Mouse (Mus musculus) MEL (cell line): ENCODE data around the gene Tagap1.
"Not testable (repeated sequence)": the region's sequence is repeated elsewhere in the genome, so short reads cannot be mapped to it uniquely, and the experiment has no call there.

Experiments
- CHD1 ChIP-seq: IDR thresholded peaks from 2 replicates; pipeline ENCODE4 v1.6.1; 2012; ENCODE audit warnings: low read depth, mild to moderate bottlenecking, inconsistent platforms, low read length, improper control_type of control experiment
- CTCF ChIP-seq, 3 experiments: IDR thresholded peaks in 2 of 3; conservative IDR thresholded peaks in 1 of 3; 2 replicates each; pipeline ENCODE4 v1.5.1; 2011 to 2012; ENCODE audit warnings: low read length in 3 of 3, low read depth in 2 of 3, mild to moderate bottlenecking in 2 of 3, improper control_type of control experiment in 1 of 3, inconsistent platforms in 1 of 3, mixed read lengths in 1 of 3, moderate library complexity in 1 of 3; ENCODE audit not compliant: control insufficient read depth in 1 of 3, insufficient read depth in 1 of 3, poor library complexity in 1 of 3, severe bottlenecking in 1 of 3
- ELF1 ChIP-seq: IDR thresholded peaks from 2 replicates; pipeline ENCODE4 v1.6.1; 2014; ENCODE audit warnings: low read depth, mild to moderate bottlenecking, inconsistent platforms, low read length, improper control_type of control experiment, moderate library complexity
- JUND ChIP-seq: IDR thresholded peaks from 2 replicates; pipeline ENCODE4 v1.6.1; 2011; ENCODE audit warnings: low read depth, mild to moderate bottlenecking, improper control_type of control experiment, low read length
- MAZ ChIP-seq: IDR thresholded peaks from 2 replicates; pipeline ENCODE4 v1.6.1; 2012; ENCODE audit warnings: low read depth, mild to moderate bottlenecking, inconsistent platforms, low read length, improper control_type of control experiment
- POLR2A ChIP-seq, 2 experiments: IDR thresholded peaks; 2 replicates each; pipeline ENCODE4 v1.6.1; 2011 to 2012; ENCODE audit warnings: low read length in 2 of 2, mild to moderate bottlenecking in 2 of 2, control low read depth in 1 of 2, improper control_type of control experiment in 1 of 2, low read depth in 1 of 2, moderate library complexity in 1 of 2; ENCODE audit not compliant: control insufficient read depth in 1 of 2, insufficient read depth in 1 of 2, poor library complexity in 1 of 2
- RCOR1 ChIP-seq: IDR thresholded peaks from 2 replicates; pipeline ENCODE4 v1.6.1; 2012; ENCODE audit warnings: low read depth, mild to moderate bottlenecking, inconsistent platforms, low read length, improper control_type of control experiment
- TAL1 ChIP-seq: IDR thresholded peaks from 2 replicates; pipeline ENCODE4 v1.6.1; 2012; ENCODE audit warnings: mild to moderate bottlenecking, inconsistent platforms, low read length, moderate library complexity, mixed read lengths
- TBP ChIP-seq: IDR thresholded peaks from 2 replicates; pipeline ENCODE4 v1.8.0; 2011; ENCODE audit warnings: low read depth, low read length, improper control_type of control experiment
- USF1 ChIP-seq: IDR thresholded peaks from 2 replicates; pipeline ENCODE4 v1.6.1; 2014; ENCODE audit warnings: low read depth, mild to moderate bottlenecking, inconsistent platforms, low read length, improper control_type of control experiment, moderate library complexity
- ZMIZ1 ChIP-seq: IDR thresholded peaks from 2 replicates; pipeline ENCODE4 v1.6.1; 2012; ENCODE audit warnings: low read depth, mild to moderate bottlenecking, inconsistent platforms, low read length, improper control_type of control experiment, moderate library complexity

GRCm38 (mm10) chr17:6972836-6973396 is 12.0 kb upstream of the Tagap1 start:
- not testable (repeated sequence) for TF ChIP-seq MAZ; CHD1; RCOR1; CTCF (IDR thresholded peaks at IDR 0.05 in 2 of 3, conservative IDR thresholded peaks at IDR 0.05 in 1 of 3; ENCODE audit: control insufficient read depth in 1 of 3, insufficient read depth in 1 of 3, low read depth in 2 of 3, low read length in 3 of 3, poor library complexity in 1 of 3, severe bottlenecking in 1 of 3); ELF1; TAL1; ZMIZ1; JUND; TBP; USF1; POLR2A (IDR thresholded peaks at IDR 0.05; ENCODE audit: control insufficient read depth in 1 of 2, insufficient read depth in 1 of 2, low read depth in 1 of 2, low read length in 2 of 2, poor library complexity in 1 of 2)
